Mouse (Mus musculus) gastrocnemius, postnatal 10 days (tissue): Measurements from ENCODE around the gene Pde4d. TPM values are rescaled to one million over a fixed set of nuclear protein-coding genes. Genes with fewer than 3 reads are reported as not detected.
A peak's percentile ranks its signal among the peaks of the same experiment; 100 is the strongest.

Experiments used
- DNase-seq: peaks from one replicate; pipeline ENCODE4 v3.0.0; 2021; ENCODE audit warnings: mixed read lengths
- total RNA-seq, 2 experiments: library from RNA; stranded (reverse); gene quantifications; 2 replicates each; pipeline ENCODE4 v1.2.3; 2021

Pde4d gene
- total RNA-seq, 2 experiments from 2014 or later: 79.5 to 83.1 TPM

GRCm38 (mm10) chr13:109518194-109518593 lies 1068.4 kb downstream of the Pde4d start:
- DNase-seq: no peak

GRCm38 (mm10) chr13:109519485-109519884 lies 1069.7 kb downstream of the Pde4d start:
- no peak for DNase-seq

GRCm38 (mm10) chr13:109519966-109520646 lies 1070.4 kb downstream of the Pde4d start:
- no peak for DNase-seq

GRCm38 (mm10) chr13:109533838-109534523 lies 1084.2 kb downstream of the Pde4d start:
- DNase-seq: no peak

GRCm38 (mm10) chr13:109534709-109535284 lies 1085.0 kb downstream of the Pde4d start:
- no peak for DNase-seq

- DNase-seq: no peak
Observed at GRCm38 (mm10) chr13:109536636-109537035, 1086.9 kb downstream of the Pde4d start.

- DNase-seq: no peak
Observed at GRCm38 (mm10) chr13:109539371-109539770, 1089.6 kb downstream of the Pde4d start.

- no peak for DNase-seq
Observed at GRCm38 (mm10) chr13:109544646-109545045, 1094.9 kb downstream of the Pde4d start.

- no peak for DNase-seq
Observed at GRCm38 (mm10) chr13:109546337-109546736, 1096.6 kb downstream of the Pde4d start.

- no peak for DNase-seq
Observed at GRCm38 (mm10) chr13:109547006-109547587, 1097.3 kb downstream of the Pde4d start.

GRCm38 (mm10) chr13:109547700-109548099 lies 1098.0 kb downstream of the Pde4d start:
- peak; percentile 79 for DNase-seq

- DNase-seq: no peak
Observed at GRCm38 (mm10) chr13:109548263-109548662, 1098.5 kb downstream of the Pde4d start.

GRCm38 (mm10) chr13:109548771-109549555 lies 1099.2 kb downstream of the Pde4d start:
- no peak for DNase-seq

- DNase-seq: no peak
Observed at GRCm38 (mm10) chr13:109551836-109552235, 1102.1 kb downstream of the Pde4d start.

- DNase-seq: no peak
Observed at GRCm38 (mm10) chr13:109555513-109555912, 1105.8 kb downstream of the Pde4d start.

GRCm38 (mm10) chr13:109556853-109557252 lies 1107.1 kb downstream of the Pde4d start:
- DNase-seq: no peak

GRCm38 (mm10) chr13:109558341-109559257 lies 1108.9 kb downstream of the Pde4d start:
- DNase-seq: peak; percentile 25

GRCm38 (mm10) chr13:109560261-109560660 lies 1110.5 kb downstream of the Pde4d start:
- no peak for DNase-seq

GRCm38 (mm10) chr13:109568638-109569468 lies 1119.1 kb downstream of the Pde4d start:
- no peak for DNase-seq

- no peak for DNase-seq
Observed at GRCm38 (mm10) chr13:109569491-109569890, 1119.7 kb downstream of the Pde4d start.
